Mouse (Mus musculus): Measurements from ENCODE around the gene P2rx2.

GRCm38 (mm10) chr5:110300591-110300990, 42.4 kb downstream of the P2rx2 start:
- no peak for TF ChIP-seq POLR2A (IDR thresholded peaks at IDR 0.05; ENCODE audit: extremely low read depth, insufficient read depth, low read length)
- TF ChIP-seq CTCF (IDR thresholded peaks at IDR 0.05; ENCODE audit: extremely low read depth, insufficient read depth, low read length) = no peak

All from cortical plate, adult 2 months (tissue).